Mouse (Mus musculus) gastrocnemius, adult 8-10 months (tissue): Measurements from ENCODE around the gene Efl1. TPM values are rescaled to one million over a fixed set of nuclear protein-coding genes. Genes with fewer than 3 reads are reported as not detected.

Source experiments
- DNase-seq, 2 experiments: peaks; one replicate each; pipeline ENCODE4 v3.0.0; 2022; ENCODE audit warnings: low spot score in 2 of 2
- total RNA-seq, 4 experiments: library from RNA; stranded (reverse); gene quantifications; 2 replicates each; pipeline ENCODE4 v1.2.4; 2022

Efl1 gene
- total RNA-seq, result 10 to 100 TPM in 1 of 4 experiments, 1 to 10 TPM in 3; 7.4 to 10.8 (median 8.5) TPM

DNA sequence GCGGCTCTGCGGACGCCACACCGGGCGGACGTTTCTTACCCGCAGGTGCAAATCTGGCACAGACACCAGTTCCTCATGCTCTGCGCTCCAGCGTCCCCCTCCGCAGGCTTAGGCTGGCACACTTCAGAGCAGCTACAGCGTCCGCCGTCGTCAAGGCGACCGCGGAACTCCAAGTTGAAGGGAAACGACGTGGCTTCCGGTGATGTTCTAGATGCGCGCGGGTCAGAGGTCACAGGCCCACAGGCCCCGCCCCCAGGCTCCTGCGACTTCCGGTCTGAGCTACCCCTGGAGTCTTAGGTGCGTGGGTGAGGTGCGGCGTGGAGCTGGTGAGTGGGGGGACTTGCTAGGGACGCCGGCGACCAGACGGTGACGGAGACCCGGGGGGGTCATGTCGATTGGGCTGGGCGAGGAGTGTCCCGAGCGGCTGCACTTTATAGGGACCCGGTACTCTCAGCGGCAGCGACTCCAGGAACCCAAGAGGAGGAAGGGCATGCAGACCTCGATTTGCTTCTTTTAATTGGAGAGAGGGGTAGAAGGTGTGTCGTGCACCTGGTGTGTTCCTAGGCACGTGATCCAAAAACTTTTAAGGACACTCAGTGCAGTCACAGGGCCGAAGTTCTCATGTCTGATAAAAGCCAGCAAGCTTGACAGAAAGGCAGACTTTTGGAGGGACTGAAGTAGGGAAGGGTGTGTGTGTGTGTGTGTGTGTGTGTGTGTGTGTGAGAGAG is at the start of gene Efl1, which contains the start of gene Saxo2:
Gene Efl1 (plus strand): TSS at position 262 of the 728 bp plus-strand sequence.
Gene Saxo2 (minus strand): TSS at position 176 of the 728 bp plus-strand sequence.
- peak; percentile 93 for DNase-seq

DNA sequence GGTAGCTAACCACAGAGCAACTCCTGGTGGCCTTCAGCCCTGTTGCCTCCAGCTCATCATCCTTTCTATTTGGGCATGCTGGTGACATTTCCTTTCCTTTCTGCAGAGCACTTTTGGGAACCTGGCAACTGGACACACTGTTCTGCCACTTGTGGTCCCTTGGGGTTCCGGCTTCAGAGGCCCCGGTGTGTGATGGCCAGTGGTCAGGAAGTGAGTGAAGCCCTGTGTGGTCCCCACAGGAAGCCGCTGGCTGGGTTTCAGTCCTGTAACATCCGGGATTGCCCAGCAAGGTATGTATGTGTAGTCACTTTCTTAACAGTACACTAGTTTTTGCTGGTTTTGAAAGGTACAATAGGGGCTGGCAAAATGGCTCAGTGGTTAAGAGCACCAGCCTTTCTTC is 46.4 kb upstream of the Efl1 start:
- DNase-seq, result no peak

DNA sequence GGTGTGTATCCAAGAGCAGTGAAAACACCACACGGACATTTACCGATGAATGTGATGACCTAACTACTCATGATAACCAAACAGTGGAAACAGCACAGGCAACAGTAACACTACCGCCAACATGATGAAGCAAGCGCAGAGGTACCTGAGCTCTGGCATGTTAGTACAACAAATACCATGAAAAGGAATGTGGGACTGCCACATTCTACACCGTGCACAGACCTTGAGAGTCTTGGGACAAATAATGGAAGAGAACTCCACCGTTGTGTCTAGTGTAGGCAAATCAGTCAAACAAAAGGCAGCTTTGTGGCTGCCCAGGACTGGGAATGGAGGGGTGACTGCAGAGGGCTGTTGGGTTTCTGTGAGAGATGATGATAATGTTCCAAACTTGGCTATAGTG is 43.0 kb upstream of the Efl1 start:
- no peak for DNase-seq

DNA sequence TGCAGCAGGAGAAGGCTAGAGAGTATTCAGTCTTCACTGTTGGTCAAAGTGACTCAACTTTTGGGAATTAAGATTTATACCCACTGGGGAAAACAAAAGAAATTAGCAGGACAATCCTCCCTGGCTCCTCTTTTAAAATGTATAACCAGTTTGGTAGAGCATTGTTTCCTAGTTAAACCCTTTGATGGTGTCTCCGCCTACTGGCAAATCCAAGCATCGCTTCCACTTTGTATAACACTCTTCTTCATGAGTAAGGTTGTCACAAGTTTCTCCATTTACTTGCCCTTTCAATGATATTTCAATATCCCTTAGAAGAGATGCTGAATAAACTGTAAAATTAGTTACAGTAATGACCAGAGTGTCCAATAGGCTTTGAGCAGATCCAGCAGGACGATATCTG is 38.8 kb upstream of the Efl1 start:
- no peak for DNase-seq

DNA sequence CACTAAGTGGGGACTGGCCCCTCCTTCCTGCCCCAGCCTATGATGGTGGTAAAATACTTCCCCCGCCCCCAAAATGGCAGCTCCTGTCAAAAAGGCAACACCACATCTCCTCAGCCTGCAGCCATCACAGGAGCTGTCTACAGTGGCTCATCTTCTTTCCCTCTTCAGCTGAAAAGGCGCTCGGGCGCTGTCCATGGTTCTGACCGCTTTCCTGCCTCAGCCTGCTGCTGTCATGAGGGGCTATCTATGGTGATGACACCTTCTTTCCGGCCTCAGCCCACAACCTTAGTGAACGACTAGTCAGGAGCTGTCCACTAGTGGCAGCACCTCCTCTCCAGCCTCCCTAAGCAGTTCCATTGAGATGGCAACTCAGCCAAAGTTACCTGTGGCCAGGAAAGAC is 23.1 kb upstream of the Efl1 start:
- DNase-seq, result no peak

DNA sequence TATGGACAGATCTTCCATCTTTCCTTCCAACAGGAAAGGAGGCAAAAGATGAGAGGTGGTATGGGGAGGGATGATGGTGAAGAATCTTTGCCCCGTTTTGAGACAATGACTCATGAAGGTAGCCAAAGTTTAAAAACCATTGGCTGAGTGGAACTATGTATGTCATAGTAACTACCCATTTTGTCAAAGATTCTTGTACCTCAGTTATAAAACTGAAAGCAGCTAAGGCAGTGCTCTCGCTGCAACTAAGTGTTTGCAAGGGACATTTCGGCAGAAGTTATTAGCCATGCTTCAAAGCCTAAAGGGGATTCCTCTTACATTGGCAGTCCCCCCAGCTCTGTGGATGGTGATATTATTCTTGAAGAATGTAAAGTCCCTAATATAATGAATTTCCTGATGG is 1.2 kb upstream of the Efl1 start:
- DNase-seq, result no peak

DNA sequence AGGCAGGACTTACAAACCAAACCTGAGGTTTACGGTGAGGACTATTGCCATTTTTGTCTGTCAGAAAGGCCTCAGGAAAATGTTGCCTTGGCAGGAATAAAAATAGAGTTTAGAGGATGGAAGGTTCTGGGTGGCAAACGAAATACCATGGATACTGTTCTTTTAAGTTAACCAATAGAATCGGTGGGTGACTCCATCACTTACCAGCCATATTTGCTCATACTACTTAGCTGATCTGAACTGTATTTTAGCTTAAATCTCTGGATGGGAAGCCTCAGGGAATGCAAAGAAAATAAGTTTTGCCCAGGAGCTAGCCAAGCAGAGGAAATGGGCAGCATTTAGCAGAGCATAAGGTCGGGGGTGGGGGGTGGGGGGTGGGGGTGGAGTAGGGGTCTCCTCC is 505 bp upstream of the Efl1 start:
- no peak for DNase-seq

DNA sequence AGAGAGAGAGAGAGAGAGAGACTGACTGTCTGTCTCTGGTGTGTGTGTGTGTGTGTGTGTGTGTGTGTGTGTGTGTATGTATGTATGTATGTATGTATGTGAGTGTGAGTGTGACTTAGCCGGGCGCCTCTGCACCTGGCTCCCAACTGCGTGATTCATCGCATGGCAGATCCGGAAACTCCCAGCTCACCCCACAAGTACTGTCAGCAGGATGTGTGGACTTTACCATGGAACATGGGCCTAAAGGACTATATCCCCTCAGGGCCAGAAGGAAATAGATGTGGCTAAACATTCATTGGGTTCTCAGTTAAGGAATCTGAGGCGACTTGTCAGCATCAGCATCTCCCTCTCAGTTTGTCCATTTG is 649 bp downstream of the Efl1 start:
- no peak for DNase-seq

DNA sequence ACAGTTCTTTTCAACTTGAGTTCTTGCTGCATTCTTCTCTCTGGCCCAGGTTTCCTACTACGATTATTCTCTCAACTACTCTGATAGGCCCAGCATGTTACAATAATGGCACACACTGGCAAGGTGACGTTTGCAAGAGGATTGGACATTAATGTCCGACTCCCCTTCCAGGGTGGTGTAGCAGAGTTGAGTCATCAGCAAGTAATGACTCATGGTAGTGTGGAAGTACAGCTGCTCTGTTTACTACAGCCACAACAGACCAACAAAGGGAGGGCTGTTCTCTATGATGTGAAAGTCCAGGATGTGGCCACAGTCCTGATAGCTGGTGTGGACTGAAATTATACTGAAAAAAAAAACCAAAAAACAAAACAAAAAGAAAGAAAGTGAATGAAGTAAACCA is 16.2 kb downstream of the Efl1 start:
- no peak for DNase-seq

DNA sequence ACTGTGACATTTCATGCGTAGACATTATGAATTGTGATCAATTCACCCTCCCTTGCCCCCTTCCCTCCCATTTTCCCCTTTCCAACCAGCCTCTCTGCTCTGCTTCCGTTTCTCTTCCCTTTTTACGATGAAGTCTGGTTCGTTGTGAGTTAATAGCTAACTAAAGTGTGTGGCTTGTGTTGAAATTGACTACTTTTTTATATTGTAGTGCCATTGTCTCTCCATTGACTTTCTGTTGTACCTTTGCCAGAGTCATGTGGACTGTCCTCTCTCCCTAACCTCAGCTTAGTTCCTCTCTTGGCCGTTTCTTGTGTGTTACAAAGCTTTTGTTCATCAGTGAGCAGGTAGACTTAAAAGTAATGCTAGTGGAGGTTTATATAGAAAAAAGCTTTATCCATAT is 27.6 kb downstream of the Efl1 start:
- DNase-seq, result no peak

DNA sequence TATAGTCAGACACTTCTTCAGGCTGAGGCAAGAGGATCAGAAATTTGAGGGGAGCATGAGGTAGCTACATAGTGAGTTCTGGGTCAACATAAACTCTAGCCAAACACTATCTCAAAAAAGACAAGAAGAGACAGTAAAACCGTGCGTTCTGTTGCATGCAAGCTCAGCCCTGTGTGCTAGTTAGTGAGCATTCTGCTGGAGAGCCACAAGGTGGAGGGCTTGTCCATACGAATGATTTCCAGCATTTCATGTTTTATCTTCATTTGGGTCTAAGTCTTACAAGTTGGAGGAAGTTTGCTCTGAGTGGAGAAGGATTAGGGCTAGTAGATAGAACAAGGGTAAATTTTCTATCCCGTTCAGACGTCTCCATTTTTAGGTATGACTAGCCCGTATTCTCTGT is 28.4 kb downstream of the Efl1 start:
- DNase-seq, result no peak

DNA sequence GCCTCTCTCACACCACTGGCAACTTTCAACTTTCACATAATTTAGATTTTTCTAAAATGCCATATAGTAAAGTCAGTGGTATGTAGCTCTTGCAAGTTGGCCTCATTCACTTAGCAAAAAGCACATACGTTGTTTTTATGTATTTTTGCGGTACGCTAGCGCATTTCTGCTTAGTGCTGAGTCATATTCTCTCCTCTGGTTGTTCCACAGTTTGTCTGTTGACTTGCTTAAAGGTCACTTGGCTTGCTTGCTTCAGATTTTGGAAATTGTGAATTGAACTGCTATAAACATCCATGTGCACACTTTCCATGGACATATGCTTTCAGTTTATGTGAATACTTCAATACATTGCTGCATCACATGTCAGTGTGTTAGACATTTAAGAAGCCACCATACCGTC is 31.5 kb downstream of the Efl1 start:
- DNase-seq, result no peak

DNA sequence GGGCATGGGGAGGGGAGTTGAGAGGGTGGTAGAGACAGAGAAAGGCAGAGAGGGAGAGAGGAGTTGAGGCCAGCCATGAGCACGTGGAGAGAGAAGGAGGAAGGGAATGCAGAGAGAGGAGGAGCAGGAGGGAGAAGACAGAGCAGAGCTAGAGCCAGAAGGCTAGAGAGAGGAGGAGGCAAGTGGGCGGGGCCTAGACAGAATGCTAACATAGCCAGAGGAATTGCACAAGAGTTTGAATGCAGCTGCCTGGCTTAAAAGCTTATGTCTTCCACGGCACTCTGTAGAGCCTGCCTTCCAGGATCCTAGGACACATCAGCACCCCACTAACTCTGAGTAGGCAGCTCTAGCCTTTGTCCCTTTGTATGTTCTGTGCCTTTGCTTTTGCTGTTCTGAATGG is 40.3 kb downstream of the Efl1 start:
- DNase-seq, result peak; percentile 31 to 48

DNA sequence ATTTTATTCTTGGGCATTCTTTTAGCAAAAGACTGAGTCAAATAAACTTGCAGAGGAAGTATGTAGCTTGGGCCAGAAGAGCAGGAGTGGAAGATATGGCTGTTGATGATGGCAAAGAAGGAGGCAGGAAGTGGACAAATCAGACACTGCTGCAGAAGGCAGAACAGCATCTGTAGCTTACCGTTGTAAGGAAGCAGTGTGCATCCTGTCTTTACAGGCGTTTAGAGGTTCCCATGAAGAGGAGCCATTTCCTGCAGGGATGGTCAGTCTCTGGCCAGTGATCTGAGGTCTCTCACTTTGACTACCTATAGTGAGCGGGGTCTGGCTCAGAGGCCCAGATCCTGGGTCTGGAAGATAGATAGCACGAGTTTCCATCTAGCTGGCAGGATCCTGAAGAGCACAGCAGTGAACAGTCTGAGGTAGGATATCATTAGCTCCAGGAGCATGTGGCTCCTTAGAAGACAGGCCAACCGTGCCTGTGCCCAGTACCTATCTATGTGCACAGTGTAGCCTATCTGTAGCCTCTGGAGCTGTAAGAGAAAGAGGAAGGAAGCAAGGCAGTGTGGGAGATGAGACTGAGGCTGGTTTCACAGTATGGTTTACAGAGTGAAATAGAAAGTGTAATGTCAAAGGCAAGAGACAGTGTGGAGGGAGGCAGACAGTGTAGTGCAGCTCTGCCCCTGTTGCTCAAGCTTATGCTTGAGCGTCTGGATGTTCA is 42.8 kb downstream of the Efl1 start:
- DNase-seq, result no peak

DNA sequence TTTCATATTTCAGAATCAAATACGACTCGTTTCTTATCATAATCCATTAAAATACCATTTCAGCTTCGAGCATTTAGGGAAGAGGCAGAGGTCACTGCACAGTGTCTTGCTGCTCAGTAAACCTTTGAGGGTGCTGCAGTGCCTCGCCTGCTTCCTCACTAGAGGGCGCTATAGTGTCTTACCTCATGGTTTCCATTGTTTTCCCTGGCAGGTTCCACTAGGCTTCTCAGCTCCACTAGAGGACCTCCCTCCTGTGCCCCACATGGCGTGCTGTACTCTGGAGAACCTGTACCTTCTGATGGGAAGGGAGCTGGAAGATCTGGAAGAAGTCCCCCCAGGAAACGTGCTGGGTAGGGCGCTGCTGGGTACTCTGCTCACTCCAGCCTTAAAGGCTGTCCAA is 49.3 kb downstream of the Efl1 start:
- no peak for DNase-seq

DNA sequence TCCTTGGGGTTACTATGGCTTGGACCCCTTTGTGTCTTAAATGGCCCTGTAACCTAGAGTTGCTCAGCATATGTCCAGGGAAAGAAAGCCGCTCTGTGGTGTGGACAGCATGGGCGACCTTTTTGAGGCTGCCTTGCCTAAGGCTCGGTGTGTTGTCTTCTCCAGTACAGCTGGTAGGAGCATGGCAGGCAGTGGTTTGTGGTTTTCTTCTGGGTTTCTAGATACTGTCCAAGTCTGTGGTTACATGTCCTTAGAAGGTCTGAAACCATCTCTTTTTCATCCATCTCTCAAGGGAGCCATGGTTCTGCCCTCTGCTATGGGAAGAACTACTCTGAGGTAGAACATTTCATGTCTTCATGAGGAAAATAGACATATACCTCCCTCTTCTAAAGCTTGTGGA is 50.6 kb downstream of the Efl1 start:
- DNase-seq, result no peak

DNA sequence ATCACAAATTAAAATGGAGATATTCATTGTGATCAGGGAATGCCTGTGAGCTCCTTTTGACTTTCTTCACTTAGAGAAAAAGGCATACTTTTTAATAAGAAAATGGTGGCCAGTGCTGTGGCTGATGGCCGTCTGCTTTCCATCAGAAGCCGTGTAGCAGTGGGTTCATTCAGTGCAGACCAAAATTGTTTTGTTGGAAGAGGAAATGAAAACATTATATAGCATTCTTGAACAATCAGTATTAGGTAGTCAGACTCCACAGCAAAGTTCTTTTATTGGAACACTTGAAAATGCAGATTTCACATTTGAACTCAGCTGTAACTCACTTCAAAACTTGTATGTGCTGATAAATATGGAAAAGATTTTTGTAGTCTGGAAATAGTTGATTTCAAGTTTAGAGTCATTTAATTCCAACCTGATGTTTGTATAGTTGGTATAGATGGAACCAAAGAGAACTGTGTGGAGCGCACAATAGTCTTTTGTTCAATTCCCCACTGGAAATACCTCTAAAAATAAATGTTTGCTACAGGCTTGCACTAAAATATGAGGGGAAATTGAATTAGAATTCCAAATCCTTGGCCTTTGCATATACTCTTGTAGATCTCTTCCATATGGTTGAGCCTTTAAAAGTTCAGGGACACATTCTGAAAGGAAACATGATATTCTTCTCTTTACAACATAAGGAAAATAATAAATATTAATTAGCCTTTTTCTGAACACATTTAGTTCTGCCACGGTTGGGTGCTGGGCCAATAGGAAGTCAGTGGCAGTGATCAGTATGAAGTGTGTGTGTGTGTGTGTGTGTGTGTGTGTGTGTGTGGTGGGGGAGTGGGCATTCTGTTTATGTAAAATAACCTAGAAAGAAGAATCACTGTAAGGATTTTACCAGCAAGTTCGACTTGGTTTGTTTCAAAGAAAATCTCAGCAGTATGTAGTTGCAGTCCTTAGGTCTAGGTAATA is 54.2 kb downstream of the Efl1 start:
- no peak for DNase-seq

DNA sequence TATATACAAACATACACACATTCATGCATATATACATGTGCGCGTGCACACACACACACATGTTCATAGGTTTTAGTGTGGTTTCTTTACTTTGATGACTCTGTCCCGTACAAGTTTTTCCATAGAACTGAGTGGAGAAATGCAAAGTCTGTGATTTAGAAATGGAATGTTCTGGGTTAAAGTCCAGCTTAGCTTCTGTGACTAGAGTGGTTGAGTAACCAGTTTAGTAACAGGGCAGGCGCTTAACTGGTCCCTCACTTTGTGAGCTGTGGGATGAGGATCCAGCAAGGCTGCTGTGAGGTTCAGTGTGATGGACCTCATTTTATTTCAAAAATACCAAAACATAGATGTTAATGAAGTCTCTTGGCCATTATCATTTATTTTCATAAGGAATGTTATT is 60.8 kb downstream of the Efl1 start:
- DNase-seq, result no peak

DNA sequence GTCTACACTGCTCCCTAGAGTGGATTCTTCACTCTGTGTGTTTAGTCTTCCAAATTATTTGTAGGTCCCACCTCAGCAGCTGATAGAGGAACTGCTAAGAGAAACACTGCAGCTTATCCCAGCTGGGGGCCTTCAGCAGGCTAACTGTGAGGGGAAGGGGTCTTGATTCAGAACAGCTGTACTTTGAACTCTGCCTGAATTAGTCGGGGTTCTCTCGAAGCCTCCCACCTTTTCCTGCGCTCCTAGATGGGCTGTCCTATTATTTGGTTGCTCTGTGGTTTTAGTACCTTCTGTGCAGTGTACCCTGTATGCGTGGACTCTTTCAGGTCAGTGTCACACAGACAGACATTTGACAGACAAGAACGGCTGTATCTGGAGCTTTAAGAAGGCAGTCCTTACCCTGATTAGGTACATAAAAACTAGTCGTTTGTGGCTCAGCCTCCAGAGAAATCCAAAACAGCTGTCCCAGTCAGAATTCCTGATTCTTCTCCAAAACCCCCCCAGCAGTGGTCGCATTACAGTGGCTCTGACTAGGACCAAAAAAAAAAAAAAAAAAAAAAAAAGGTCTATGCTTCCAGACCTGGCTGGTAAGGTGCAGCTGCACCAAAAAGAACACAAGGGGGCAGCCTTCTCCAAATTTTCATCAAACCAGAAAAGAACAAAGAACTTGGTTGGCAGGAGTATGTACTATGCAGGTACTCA is 66.9 kb downstream of the Efl1 start:
- DNase-seq, result no peak

DNA sequence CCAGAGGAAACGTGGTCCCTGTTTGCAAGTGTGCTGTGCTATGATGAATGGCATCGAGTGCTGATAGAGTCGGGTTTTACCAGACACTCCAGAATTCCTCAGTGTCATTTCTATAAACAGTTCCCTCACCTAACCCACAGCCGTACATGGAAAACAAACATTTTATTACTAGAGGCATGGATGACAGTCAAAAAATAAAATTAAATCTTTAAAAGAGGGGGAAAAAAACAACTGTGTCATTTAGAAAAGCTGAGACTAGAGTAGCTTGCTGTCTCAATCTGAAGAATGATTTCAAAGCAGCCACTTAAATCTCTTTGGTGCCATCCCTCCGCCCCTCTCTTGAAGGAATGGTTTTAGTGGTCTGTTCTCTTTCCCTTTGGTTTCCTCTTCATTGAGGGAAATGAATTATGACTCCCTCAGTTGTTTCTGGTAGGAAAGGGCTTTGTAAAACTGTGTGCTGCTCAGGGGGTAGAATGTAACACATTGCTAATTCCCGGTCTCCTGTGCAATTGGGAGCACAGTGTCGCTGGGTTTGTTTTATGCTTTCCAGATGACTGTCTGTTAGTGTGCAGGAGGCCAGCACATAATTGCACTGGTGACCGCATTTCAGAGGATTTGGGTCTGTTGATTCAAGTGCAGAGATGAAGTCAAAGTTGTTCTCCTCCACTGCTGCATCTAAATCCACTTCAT is 67.6 kb downstream of the Efl1 start:
- no peak for DNase-seq

DNA sequence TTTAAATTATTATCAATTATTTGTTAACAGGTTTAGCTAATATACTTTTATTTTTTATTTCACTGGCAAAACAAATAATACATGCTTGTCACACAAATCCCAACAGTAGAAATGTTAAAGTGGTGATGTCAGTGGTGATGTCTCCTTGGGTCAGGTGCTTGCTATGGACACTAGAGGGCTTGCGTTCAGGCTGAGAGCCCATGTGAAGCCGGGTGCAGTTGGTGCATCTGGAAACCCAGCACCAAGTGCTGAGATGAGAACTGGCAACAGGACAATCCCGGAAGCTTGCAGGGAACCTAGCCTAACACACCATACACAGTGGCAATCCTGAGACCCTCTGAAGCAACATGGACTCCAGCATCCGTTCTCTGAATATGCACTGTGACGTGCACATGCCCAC is 70.9 kb downstream of the Efl1 start:
- peak in 1 of 2 experiments; percentile 17 for DNase-seq
